Mouse (Mus musculus) ZHBTc4 (cell line): ENCODE data around the gene Ceacam19.

ENCODE experiments used
- DNase-seq: peaks from one replicate; pipeline ENCODE4 v3.0.0-alpha.2; 2011; ENCODE audit warnings: low read depth, low spot score

Ceacam19 gene

DNA sequence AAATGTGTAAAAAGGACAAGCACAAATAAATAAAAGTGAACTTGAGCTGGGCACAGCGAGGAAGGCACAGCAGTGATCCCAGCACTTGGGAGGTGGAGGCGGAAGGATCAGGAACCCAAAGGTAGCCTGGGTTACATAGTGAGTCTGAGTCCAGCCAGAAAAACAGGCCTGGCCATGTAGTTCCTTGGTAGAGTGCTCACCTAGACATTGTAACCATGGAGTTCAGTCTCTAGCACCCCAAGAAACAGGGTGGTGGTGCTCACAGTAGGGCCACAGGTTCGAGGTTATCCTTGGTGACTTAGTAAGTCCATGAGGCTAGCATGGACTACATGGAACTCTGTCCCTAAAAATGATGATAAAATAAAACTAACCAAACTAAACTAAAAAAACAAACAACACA lies 46.8 kb downstream of the Ceacam19 start:
- DNase-seq: no peak

GRCm38 (mm10) chr7:19840371-19840770 lies 47.4 kb downstream of the Ceacam19 start:
- no peak for DNase-seq

DNA sequence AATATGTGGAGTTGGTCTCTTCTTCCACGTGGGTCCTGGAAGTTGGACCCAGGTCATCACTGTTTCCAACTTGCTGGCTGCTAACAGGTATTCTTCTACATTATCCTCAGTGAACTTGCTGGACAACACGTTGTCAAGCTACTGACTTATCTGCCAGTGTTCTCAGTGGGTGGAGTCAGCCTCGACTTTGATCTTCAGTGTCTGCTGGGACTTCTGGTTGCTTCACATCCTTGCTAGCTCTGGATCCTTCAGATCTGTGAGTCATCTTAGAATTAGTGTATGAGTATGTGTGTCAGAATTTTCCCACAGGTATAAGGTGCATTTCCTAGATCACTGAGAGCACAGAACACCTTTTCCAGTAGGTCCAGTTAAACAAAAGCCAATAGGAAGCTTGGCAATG lies 50.9 kb downstream of the Ceacam19 start:
- no peak for DNase-seq

DNA sequence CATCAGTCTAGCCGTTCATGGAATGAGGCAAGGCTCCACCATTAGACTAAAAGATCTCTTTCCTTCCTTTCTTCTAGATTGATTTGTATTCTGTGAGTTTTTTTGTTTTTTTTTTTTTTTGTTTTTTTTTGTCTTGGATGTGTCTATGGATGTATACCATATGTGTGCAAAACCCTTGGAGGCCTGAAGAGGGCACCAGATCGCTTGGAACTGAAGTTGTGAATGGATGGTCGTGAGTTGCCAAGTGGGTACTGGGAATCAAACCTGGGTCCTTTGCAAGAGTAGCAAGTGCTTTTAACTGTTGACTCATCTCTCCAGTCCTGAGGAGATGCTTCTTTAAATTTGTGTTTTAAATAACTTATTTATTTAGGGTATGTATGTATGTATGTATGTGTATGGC lies 53.7 kb downstream of the Ceacam19 start:
- DNase-seq: peak; percentile 58

DNA sequence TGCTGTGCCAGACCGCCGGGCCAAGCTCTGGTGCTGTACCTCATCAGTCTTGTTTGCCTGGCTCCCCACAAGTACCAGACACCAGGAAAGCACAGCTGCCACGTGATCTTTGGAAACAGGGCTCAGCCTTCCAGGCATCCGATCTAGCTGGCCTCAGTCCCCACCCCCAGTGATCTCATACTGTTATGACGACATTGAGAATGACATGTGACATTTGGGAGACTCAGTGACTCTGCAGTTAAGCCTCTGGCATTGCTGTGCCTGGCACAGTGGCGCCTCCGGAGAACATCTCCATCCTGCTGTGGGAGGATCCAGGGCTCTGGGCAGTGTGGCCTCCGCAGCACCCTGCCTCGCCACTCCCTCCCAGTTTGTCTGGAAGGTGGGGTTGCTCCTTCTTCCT lies 55.9 kb downstream of the Ceacam19 start:
- DNase-seq: peak; percentile 51

GRCm38 (mm10) chr7:19830682-19831156 lies 57.0 kb downstream of the Ceacam19 start:
- no peak for DNase-seq

DNA sequence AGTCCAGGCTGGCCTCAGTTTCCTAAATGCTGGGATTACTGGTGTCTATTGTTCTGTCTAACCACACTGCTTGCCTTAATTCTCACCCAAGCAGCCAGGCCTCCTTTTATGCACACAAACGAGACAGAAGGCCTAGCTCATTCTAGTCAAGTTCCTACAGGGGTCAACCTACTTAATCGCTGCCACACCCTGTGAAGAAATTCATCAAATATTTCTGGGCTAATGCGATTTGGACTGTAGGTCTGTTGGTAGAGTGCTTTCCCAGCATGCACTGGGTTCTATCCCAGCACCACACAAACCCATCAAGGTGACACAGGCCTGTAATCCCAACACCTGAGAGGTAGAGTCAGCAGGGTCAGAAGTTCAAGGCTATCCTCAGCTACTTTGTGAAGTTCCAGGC lies 58.1 kb downstream of the Ceacam19 start:
- peak; percentile 67 for DNase-seq

DNA sequence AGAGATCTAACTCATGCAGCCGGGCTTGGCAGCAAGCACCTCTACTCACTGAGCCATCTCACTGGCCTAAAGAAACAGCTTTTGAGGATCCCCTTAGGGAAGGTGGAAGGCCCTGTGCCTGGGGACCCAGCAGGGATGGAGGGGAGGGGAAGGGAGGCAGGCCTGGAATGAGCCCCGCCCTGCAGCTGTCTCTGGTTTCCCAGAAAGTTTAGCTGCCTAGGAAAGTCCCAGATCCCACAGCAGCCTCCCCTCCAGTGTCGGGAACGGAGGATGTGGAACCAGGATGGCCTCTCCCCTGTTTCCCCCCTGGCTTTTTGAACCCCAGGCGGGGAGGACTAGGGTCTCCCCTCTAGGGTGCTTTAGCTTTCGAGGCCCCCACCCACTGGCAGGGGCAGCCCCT lies 61.0 kb downstream of the Ceacam19 start:
- peak; percentile 82 for DNase-seq
